Mouse (Mus musculus): Measurements from ENCODE around the gene Thap4.
"Not testable (repeated sequence)": the region's sequence is repeated elsewhere in the genome, so short reads cannot be mapped to it uniquely, and the experiment has no call there.

Thap4 gene

DNA sequence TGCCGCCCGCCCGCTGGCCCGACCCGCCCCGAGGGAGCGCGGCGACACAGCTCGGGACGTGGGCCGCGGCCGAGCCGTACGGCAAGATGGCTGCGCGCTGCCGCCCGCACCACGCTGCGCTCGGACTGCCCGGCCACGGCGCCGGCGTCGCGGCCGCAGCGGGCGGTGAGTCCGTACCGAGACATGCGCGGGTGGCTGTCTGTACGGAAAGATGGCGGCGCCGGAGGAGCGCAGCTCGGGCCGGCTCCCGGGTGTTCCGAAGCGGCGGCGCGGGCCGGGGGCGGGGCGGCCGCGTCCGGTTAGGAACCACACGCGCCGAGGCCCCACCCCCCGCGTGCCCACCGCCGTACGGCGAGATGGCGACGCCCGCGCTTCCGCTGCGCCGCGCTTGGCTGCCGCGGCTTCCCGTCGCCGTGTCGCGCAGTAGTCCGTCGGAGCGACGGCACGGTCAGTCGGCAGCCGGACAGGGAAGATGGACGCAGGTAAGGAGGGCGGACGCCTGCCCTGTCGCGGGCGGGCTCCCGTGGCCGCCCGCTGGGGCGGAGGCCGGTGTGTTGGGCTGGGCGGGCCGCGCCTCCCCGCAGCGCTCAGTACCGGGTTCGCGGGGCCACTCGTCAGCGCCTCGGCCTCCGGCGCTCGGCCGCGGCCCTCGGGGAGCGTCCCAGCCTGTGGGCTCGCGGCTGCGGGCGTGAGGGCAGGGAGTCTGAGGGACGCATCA, at the start of gene Thap4:
Gene Thap4, minus strand, starts transcription at position 292 of the 718 bp plus-strand sequence.
- peak; percentile 98 for DNase-seq (ENCODE audit: low read depth)

DNA sequence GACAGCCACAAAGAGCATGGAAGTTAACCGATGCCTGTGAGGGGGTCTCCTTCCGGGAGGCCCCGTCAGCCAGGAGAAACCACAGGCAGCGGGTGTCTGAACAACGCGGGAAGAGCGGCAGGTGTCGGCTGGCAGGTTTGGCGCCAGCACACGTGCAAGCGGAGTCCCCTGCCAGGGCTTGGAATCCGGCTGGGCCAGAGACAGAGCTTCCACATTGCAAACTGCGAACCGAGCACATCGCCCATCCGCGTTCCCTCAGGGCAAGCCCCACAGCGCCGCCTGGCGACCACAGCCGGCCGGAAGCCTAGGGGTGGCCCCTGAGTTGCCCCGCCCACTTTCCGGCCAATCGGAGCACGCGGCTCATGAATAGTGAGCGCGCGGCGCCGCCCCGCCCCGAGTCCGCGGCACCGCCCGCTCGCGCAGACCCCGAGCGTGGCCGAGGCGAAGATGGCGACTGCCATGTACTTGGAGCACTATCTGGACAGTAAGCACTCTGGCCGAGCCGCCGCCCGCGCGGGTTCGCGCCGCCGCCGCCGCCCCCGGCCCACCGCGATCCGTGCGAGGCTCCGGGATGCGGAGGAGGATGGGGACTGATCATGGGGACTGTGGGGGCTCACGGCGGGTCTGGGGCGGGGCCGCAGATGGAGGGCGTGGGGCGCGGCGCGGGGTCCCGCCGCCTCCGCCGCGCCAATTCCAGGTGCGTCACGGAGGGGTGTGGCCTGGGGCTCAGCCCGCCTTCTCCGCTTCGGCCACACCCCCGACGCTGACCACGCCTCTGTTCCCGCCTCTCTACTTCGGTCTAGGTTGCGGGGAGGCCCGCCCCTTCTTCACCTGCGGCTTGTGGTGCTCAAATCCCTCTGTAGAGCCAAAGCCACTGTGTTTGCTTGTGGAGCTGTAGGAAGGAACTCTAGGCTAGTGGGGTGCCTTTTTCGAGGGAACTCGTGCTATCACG, 49.2 kb upstream of the Thap4 start, which contains the start of gene Ing5:
Gene Ing5, plus strand, starts transcription at position 410 of the 952 bp plus-strand sequence.
- DNase-seq (ENCODE audit: low read depth) = peak; percentile 100

DNA sequence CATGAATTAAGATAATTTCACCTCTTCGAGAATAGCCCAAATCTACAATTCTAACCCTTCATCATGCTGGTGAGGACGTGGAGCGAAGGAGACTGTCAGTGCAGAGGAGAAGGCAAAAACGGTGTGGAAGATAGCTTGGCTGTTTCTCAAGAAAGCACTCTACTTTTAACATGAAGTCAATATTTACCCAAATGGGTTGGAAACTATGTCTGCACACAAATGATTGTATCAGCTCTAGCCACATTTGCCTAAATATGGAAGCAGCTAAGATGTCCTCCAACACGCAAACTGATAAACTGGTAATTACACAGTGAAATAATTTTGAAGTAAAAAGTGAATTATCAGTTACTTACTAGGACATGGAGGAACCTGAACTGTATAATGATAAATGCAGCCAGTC, 48.1 kb upstream of the Thap4 start:
- DNase-seq (ENCODE audit: low read depth) = no peak

DNA sequence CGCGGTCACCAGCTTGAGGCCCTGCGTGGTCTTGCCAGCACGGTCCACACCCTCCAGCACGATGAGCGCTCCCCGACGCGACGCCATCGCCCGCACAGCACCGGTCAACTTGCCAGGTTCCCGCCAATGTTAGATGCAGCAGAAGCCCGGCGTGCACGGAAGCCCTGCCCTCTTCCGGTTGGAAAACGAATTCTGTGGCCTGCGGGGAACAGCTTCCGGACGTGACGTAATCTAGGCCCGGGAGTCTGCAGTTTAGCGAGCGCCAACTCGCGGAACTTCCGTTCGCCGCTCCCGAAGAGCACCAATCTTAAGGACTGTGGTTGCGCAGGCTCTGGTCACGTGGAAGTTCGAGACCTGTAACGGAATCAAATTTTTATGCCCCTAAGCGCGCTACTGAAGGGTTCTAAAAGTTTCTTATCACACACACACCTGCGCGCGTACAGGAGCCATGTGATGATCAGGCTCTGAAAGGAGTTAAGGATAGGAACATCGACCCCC, 47.1 kb upstream of the Thap4 start, which contains the start of gene Dtymk:
Gene Dtymk, minus strand, starts transcription at position 194 of the 498 bp plus-strand sequence.
- DNase-seq (ENCODE audit: low read depth) = peak; percentile 98

DNA sequence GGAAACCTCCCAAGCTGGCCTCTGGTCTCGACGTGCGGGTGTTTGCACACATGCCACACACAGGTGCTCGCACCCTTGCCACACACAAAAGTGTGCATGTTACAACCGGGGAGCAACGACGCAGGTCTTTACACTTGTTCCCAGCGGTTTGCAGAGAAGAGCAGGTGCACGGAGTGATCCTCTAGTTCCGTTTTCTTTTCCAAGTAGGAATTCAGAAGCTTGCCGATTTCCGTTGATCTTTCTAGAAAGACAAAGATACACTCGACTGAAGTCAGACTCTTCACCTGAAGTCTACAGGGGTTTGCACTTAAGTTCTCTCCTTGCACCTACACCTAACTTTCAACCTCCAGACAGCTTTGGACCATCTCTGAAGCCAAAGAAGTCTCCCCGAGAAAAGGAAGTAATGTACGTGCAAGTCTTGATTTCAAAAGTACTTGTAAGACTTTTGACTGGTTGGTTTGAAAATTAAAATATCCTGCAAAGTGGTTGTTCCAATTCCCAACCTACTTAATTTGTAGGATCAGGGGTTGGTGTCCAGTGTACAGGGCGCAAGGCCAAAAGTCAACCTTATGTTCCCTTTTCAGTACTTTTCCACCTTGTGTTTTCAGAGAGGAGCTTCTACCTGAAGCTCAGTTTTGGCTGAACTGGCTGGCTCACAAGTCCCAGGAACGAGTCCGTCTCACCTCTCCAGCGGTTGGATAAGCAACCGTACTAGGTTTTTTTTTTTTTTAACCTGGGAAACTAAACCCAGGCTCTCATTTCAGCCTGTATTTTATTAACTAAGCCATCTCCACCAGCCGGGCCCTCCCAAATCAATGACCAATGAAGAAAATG, 46.2 kb upstream of the Thap4 start:
- no peak for DNase-seq (ENCODE audit: low read depth)

DNA sequence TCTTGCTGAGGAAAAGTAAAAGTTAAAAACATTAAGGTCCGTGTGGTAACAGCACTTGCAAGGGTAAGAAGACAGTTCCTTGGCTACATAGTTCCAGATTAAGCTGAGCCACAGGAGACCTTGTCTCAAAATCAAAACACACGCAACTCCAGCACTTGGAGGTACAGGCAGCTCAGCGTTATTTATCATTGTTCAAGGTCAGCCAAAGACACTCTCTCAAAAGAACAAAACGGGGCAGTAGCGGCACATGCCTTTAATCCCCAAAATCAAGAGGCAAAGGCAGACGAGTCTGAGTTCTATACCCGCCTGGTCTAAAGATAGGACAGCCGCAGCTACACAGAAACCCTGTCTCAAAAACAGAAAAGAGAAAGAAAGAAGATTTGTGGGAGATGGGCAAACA, 41.2 kb upstream of the Thap4 start:
- no peak for DNase-seq (ENCODE audit: low read depth)

DNA sequence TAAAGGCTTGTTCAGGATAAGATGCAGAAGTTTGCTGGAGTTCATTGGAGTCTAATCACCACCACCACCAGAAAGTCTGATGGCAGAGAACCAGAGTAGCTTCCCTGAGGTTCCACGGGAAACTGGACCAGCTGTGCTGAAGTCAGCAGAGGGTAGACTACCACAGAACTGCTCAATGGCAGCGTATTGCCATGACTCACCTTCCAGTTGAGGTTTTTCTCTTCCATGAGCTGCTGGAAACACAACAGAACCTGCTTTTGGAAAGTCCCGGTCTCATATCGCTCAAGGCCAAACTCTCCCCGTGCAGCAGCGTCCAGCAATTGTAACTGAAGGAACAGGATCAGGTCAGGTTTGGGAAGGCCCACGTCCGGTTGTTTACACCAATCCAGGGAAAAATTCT, 39.9 kb upstream of the Thap4 start:
- no peak for DNase-seq (ENCODE audit: low read depth)

DNA sequence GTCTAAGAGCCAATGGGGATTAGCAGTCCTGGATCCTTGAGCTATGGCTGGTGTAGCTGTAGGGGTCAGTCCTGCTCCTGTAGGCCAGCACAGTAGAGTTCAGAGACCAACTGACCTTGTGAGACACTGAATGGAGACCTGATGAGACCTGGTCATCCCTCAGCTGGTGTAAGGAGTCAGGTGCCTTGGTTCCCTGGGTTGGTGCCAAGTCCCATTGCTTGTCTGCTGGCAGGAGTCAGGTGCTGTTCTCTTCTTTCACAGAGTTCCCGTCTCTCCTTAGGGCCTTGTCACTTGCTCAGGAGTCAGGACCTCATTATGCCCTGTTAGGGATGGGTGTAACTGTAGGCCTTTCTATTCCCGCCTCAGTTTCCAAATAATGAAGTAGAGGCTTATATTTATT, 32.2 kb upstream of the Thap4 start:
- no peak for DNase-seq (ENCODE audit: low read depth)

DNA sequence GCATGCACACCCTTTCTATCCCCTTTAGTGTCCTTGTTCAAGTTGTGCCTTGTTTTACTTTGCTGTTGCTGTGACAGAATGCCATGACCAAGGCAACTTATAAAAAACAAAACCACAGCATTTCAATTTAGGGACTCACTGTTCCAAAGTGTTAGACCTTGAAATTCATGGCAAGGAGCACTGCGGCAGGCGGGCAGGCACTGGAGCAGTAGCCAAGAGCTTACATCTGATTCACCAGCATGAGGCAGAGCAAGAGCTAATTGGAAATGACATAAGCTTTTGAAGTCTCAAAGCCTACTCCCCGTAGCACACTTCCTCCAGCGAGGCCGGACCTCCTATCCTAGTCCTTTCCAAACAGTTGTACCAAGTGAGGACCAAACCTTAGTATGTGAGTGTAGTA, 22.0 kb upstream of the Thap4 start:
- no peak for DNase-seq (ENCODE audit: low read depth)

DNA sequence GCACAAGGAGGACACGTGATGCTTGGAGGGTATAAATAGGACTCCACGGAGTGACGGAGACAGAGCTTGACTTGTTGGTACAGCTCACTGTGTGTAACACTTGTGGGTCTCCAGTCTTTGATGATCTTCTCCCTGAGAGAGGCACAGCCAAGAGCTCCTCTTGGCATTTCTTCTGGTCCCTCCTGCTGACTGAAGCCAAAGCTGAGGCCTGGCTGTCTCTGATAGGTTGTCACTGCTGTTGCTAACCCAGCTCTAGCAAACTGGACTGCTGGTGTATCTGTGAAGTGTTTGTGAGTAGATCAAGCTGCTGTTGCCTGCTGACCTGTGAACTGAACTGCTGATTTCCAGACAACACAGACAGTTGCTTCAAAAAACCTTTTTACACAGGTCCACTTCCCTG, 15.2 kb upstream of the Thap4 start:
- no peak for DNase-seq (ENCODE audit: low read depth)

DNA sequence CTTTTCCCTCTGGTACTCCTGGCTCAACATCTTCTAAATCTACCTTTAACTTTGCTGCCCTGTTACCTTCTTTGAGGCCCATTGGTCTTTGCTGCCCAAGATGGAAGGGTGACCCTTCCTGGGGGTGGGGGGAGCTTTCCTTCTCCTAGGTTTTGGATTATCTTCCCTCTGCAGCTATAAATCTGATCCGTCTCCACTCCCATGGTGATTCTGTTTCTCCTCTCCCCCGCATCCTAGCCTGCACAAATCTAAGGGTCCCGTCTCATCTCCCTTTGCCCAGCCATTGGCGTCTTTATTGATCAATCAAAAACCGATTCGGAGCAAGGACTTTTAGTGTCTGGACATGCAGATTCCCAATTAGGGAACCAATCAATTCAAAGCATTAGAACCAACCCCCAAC, 12.9 kb upstream of the Thap4 start:
- no peak for DNase-seq (ENCODE audit: low read depth)

DNA sequence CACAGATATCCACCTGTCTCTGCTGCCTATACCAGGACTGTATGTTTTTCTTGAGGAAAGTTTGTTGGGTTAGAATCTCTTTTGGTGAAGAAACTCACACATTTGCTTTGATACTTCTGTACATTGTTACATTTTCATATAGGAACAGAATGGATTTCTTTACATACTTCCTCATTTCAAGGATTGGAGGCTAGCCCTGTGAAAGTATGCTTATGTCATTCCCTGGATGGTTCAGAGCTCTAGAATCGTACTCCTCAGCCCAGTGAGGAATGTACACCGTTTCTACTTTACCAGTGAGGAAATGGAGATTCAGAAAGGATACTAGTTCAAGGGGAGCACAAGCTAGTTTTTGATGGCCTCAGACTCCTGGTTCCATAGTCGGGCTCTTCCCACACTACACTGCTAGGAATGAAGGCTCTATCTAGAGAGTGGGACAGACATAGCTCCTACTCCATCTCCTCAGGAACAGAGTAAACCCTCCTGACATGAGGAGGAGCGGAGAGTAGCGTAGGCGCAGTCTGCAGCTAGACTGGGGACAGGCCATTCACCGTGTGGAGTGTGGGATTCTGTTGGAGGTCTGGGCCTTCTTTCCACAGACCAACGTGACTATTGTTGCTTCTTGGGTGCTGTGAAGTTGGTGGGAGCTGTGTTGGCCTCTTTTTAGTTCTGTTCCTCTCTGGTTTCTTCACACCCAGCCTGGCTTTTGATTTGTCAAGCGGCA, 10.4 kb upstream of the Thap4 start:
- no peak for DNase-seq (ENCODE audit: low read depth)

DNA sequence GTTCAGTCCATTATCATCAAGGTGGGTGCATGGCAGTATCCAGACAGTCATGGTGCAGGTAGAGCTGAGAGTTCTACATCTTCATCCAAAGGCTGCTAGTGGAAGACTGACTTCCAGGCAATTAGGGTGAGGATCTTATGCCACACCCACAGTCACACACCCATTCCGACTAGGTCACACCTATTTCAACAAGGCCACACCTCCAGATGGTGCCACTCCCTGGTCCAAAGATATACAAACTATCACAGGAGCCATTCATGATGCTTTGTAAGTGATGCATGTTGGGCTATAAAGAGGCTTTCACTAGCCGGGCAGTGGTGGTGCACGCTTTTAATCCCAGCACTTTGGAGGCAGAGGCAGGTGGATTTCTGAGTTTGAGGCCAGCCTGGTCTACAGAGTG, 8.9 kb upstream of the Thap4 start:
- not testable (repeated sequence) for DNase-seq (ENCODE audit: low read depth)

DNA sequence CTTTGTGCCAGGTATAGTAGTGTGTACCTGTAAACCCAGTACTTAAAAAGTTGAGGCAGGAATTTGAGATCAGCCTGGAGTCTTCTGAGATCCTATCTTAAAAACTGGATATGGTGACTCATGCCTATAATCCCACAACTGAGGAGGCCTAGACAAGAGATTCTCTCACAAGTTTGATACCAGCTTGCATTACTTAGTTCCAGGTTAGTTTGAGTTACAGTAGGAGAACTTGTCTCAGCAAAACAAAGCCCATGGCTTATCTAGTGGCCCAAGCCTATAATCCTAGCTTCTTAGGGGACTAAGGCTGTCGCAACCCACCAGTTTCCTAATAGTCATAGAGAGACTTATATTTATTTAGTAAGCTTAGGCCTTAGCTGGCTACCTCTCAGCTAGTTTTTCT, 5.4 kb upstream of the Thap4 start:
- DNase-seq (ENCODE audit: low read depth) = no peak

DNA sequence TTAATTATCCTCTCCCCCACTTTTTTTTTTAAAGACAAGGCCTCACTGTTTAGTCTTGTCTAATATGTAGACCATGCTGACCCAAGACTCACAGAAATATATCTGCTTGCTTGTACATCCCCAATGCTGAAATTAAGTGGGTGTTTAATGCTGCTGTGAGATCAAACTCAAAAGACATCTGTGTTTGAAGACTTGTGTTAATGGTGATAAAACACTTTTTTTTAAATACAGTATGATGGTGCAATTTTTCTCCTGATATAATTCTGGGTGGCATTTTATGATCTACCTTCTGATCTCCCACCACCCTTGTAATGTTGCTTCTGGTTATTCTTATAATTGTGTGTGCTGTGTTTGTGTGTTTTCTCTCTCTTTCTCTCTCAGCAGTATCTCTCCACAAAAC, 1.5 kb upstream of the Thap4 start:
- DNase-seq (ENCODE audit: low read depth) = no peak

DNA sequence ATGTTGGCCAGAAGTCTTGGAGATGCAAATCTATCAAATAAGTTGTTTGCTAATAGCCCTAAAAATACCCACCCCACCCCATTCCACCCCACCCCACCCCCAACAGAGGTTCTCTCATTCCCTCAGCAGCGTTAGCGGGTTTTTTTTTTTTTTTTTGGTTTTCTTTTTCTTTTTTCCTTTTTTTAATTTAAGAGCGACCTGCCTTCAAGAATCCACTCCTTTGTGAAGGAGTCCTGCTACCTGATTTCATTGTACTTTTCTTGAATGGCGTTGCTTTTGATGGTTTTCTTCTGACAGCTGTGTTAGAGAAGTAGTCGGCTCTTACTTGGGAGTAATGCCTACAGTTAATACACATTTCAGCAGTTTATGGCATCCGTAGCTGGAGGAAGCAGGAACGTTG, 954 bp upstream of the Thap4 start:
- DNase-seq (ENCODE audit: low read depth) = no peak

DNA sequence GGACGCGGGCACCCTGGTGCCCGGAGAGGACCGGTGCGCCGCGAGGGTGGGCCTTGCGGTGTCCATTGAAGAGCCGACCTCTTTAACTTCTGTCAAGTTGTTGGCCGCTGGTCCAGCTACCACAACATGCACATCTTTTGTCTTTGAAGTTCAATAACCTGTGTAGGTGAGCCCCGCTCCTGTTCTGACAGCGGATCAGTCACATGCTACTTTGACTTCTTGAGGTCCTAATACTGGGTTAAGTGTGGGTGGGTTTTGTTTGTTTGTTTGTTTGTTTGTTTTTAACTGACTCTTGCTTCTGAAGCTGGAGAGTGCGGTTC, 587 bp upstream of the Thap4 start:
- DNase-seq (ENCODE audit: low read depth) = no peak

DNA sequence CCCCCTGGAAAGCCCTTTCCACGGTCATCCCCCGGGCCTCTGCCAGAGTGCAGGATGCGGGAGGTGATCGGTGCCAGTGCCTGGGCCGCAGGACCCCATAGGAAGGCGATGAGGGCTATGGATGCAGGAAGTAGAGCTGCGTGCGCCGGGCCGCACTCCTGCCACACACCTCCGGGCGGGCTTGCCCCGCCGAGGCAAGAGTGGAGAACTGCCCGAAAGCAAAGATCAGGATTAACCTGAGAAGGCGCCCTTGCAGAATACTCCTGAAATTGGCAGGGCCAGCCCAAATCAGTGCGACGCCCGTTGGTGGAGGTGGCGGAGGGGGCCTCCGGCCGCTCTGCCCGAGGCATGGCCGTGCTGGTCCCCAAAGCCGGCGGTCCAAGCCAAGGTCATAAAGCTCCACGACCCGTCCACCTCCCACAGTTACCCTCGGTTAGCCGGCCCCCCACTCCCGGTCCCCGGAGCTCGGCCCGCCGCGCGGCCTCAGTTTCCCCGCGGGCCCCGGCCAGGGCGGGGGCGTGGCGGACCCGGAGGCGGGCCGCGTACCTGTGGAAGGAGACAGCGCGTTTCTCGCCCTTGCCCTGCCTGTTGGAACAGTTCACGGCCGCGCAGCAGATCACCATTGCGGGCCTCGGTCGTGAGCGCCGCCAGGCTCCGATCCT, 622 bp downstream of the Thap4 start:
- DNase-seq (ENCODE audit: low read depth) = peak; percentile 48

DNA sequence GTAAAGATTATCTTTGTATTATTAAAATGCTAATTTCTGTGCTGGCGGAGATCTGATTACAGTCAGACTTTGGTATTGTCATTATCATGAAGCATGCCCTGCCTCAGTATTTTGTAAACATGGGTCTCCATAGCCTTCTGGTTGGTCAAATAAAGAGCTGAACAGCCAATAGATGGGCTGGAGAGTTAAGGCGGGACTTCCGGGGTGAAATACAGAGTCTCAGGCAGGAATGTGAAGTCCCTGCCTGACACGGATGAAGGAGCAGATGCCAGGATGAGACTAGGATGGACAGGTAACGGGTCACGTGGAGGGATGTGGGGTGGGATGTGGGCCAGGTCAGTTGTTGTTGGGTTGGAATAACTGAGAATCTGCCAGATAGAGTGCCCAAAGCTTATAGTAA, 3.4 kb downstream of the Thap4 start, which contains the start of gene Atg4b:
Gene Atg4b, plus strand, starts transcription at position 211 of the 400 bp plus-strand sequence.
- no peak for DNase-seq (ENCODE audit: low read depth)

DNA sequence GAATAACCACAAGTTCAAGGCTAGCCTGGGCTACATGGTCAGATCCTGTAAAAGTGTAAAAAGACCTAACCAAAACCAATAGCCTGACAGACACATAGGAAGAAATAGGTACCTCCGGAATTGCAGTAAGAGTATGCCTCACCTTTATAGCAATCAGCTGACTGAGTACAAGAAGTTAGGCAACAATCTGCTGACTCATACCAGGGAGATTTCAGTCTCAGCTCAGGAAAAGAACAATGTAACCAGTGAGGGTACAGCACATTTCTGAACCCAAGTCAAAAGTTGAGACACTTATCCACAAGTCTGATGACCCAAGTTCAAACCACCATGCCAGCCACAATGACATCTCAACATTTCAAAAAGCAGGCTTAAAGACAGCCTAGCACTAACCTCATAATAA, 6.1 kb downstream of the Thap4 start:
- DNase-seq (ENCODE audit: low read depth) = peak; percentile 48

DNA sequence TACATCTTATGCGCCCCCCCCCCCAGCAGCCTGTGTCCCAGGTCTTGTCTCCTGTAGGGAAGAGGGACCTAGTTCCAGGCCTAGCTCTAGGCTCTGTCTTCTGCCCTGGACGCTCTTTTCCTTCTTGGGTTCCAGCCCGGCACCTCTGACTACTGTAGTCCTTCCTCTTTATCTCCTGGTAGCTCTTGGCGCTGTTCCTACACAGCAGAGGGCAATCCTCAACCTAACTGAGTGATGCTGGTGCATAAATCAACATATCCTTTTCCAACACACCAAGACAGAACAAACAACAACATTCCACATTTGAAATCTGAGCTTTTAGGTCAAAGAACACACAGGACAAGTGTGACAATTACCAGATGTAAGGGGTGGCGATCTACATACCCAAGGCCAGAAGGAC, 8.5 kb downstream of the Thap4 start:
- DNase-seq (ENCODE audit: low read depth) = no peak

Data from NIH3T3 (cell line).